Mouse (Mus musculus) megakaryocyte-erythroid progenitor cell, adult 5 weeks (primary cell): ENCODE results near the gene B3galt6. TPM values are rescaled to one million over a fixed set of nuclear protein-coding genes. Genes with fewer than 3 reads are reported as not detected.

Source experiments
- polyA plus RNA-seq: library from polyadenylated mRNA; stranded (reverse); fragments of >175 nt; gene quantifications from 2 replicates; pipeline ENCODE4 v1.2.3, GENCODE M21; 2012

Gene B3galt6
- polyA plus RNA-seq: 4.0 and 5.1 TPM in 2 replicates

GRCm38 (mm10) chr4:155992241-155992905 is at the start of gene B3galt6, which contains the start of gene Sdf4:
TSS of gene B3galt6 (minus strand) at chr4:155992649.
TSS of gene Sdf4 (plus strand) at chr4:155992872.

GRCm38 (mm10) chr4:156026013-156026412 is 33.6 kb upstream of the B3galt6 start, which contains the start of gene Tnfrsf18:
TSS of gene Tnfrsf18 (plus strand) at chr4:156026164.

GRCm38 (mm10) chr4:156013637-156014036 is 21.2 kb upstream of the B3galt6 start, which contains the start of gene Tnfrsf4:
TSS of gene Tnfrsf4 (plus strand) at chr4:156013843.

GRCm38 (mm10) chr4:155962167-155962971 is 30.1 kb downstream of the B3galt6 start, which contains the start of gene C1qtnf12:
TSS of gene C1qtnf12 (plus strand) at chr4:155962318.

GRCm38 (mm10) chr4:155943534-155944249 is 48.8 kb downstream of the B3galt6 start, which contains the start of gene Ube2j2:
TSS of gene Ube2j2 (plus strand) at chr4:155943831.

Other genes starting within 250 kb of the B3galt6 start
- 56.6 and 80.5 TPM in 2 replicates for gene Atad3a, start 231.6 kb downstream of the B3galt6 start, polyA plus RNA-seq
- gene Vwa1, start 218.0 kb downstream of the B3galt6 start, polyA plus RNA-seq: 0.02 and 0.09 TPM in 2 replicates
- not detected in 2 replicates for gene Tmem88b, start 206.8 kb downstream of the B3galt6 start, polyA plus RNA-seq
- gene Ankrd65, start 202.2 kb downstream of the B3galt6 start, polyA plus RNA-seq: 0.04 TPM in 1 of 2 replicates, not detected in the other
- gene Mrpl20, start 189.8 kb downstream of the B3galt6 start, polyA plus RNA-seq: 16.8 and 21.1 TPM in 2 replicates
- gene Ccnl2, start 180.2 kb downstream of the B3galt6 start, polyA plus RNA-seq: 31.6 and 49.6 TPM in 2 replicates
- gene Aurkaip1, start 161.4 kb downstream of the B3galt6 start, polyA plus RNA-seq: 234 and 261 TPM in 2 replicates
- 0.96 TPM in 1 of 2 replicates, not detected in the other for gene Mxra8, start 153.0 kb downstream of the B3galt6 start, polyA plus RNA-seq
- 103 and 130 TPM in 2 replicates for gene Dvl1, start 145.2 kb downstream of the B3galt6 start, polyA plus RNA-seq
- gene Tas1r3, start 129.3 kb downstream of the B3galt6 start, polyA plus RNA-seq: 0.14 and 0.22 TPM in 2 replicates
- gene Cptp, start 123.2 kb downstream of the B3galt6 start, polyA plus RNA-seq: 2.0 and 2.1 TPM in 2 replicates
- 14.7 and 15.3 TPM in 2 replicates for gene Ints11, start 123.1 kb downstream of the B3galt6 start, polyA plus RNA-seq
- 177 and 183 TPM in 2 replicates for gene Pusl1, start 100.9 kb downstream of the B3galt6 start, polyA plus RNA-seq
- gene Acap3, start 100.8 kb downstream of the B3galt6 start, polyA plus RNA-seq: 39.0 and 51.7 TPM in 2 replicates
- gene Ube2j2, start 48.8 kb downstream of the B3galt6 start, polyA plus RNA-seq: 133 and 159 TPM in 2 replicates
- gene C1qtnf12, start 30.3 kb downstream of the B3galt6 start, polyA plus RNA-seq: 287 and 293 TPM in 2 replicates
- gene Sdf4, start 223 bp upstream of the B3galt6 start, polyA plus RNA-seq: 50.9 and 58.4 TPM in 2 replicates
- 0.81 and 2.3 TPM in 2 replicates for gene Tnfrsf4, start 21.2 kb upstream of the B3galt6 start, polyA plus RNA-seq
- 4.2 and 7.2 TPM in 2 replicates for gene Tnfrsf18, start 33.5 kb upstream of the B3galt6 start, polyA plus RNA-seq
- not detected in 2 replicates for gene Ttll10, start 66.8 kb upstream of the B3galt6 start, polyA plus RNA-seq
- 9.0 and 10.3 TPM in 2 replicates for gene 9430015G10Rik, start 117.3 kb upstream of the B3galt6 start, polyA plus RNA-seq
- gene Rnf223, start 137.9 kb upstream of the B3galt6 start, polyA plus RNA-seq: 0.26 and 0.55 TPM in 2 replicates
- gene Agrn, start 204.8 kb upstream of the B3galt6 start, polyA plus RNA-seq: 7.6 and 9.0 TPM in 2 replicates
- 10.6 and 10.7 TPM in 2 replicates for gene Isg15, start 208.2 kb upstream of the B3galt6 start, polyA plus RNA-seq
- gene AW011738, start 210.7 kb upstream of the B3galt6 start, polyA plus RNA-seq: 2.0 and 2.5 TPM in 2 replicates
- 0.04 and 0.05 TPM in 2 replicates for gene Perm1, start 223.2 kb upstream of the B3galt6 start, polyA plus RNA-seq
- 32.6 and 41.5 TPM in 2 replicates for gene Plekhn1, start 242.2 kb upstream of the B3galt6 start, polyA plus RNA-seq
- 85.4 and 133 TPM in 2 replicates for gene Noc2l, start 243.4 kb upstream of the B3galt6 start, polyA plus RNA-seq